Mouse (Mus musculus) frontal cortex, postnatal 36 days (tissue): ENCODE measurements at regions not wholly inside any gene's neighbourhood (a gene's known extent, or its start where the extent isn't known, plus 50 kb on each side); places are given as distances from the start of the nearest gene placed in this dataset.
A peak's percentile ranks its signal among the peaks of the same experiment; 100 is the strongest.

Experiments
- DNase-seq, 2 experiments: peaks; one replicate each; pipeline ENCODE4 v3.0.0; 2022; ENCODE audit warnings: low spot score in 2 of 2

DNA sequence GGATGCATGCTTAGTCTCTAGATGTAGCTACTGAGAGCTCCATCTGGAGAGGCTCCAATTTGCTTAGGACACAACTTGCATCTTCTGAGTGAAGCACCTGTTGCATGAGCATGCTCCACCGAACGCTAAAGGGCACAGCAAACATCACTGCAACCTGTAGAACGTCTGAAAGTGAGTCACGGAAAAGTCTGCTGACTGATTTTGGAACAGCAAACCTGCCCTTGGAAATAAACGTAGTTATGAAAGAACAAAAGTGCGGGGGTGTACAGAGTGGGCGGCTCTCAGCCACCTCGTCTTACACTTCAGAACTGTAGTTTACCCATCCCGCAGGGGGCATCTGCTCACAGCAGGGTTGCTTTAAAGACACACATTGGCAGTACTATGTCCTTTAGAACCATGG lies 97.0 kb upstream of the Rxylt1 start:
- DNase-seq = peak in 1 of 2 experiments; percentile 5

GRCm38 (mm10) chr10:122193343-122193742 lies 96.2 kb upstream of the Rxylt1 start:
- DNase-seq = peak; percentile 20 to 51

DNA sequence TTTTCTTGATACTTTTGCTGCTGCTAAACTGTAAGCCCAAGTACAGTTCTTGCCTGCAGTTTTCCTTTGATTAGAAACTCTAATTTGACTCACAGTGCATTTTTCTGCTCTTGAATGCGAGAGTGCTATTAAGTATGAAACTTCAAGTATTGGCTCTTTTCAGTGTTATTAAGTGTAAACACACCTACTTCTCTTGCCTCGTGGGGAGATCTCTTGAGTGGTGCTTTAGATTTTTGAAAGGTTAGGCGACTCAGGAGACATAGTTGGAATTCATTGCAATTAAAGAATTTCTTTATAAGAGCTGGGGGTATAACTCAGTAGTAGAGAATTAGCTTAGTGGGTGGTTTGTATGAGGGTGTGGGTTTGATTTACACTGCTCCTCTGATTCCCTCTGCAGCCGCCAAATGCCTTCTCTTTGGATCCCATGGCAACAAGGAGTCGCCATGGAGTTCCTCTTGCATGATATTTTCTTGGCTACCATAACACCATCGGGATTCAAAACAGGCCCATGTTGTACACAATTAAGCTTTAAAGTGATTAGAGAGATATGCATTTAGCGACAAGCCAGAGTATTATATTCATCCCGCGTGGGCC lies 88.1 kb upstream of the Rxylt1 start:
- DNase-seq = peak in 1 of 2 experiments; percentile 10

DNA sequence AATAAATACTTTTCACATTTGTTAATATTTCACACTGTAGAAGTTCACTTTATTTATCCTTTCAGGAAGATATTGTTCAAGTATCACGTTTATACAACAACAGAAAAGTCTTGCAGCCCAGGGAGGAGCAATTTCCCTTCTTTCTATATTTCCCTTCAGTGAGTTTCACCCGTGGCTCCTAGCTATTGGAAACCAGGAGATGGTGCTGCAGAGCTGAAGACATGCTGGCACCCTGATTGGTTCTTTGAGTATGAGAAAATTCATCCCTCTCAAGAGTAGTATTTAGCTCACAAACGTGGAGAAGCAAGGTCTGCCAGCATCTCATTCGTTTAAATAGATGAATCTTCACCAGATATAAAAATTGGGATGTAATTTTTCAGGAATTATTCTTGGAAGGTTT lies 85.9 kb upstream of the Rxylt1 start:
- DNase-seq = peak; percentile 24 to 34

- no peak for DNase-seq
Observed at GRCm38 (mm10) chr10:122149038-122149437, 51.9 kb upstream of the Rxylt1 start.

GRCm38 (mm10) chr10:122148609-122149008 lies 51.4 kb upstream of the Rxylt1 start:
- DNase-seq = no peak
